Mouse (Mus musculus) spleen, adult 2 months (tissue): ENCODE results near the gene Gm20388.

Experiments
- CTCF ChIP-seq: fragments of 200-500 bp; IDR thresholded peaks from 2 replicates; pipeline ENCODE4 v1.5.1; 2011; ENCODE audit warnings: mild to moderate bottlenecking, inconsistent platforms; ENCODE audit not compliant: insufficient read depth, insufficient read length, insufficient replicate concordance; ENCODE audit errors: extremely low read depth
- POLR2A ChIP-seq: fragments of 200-500 bp; IDR thresholded peaks from 2 replicates; pipeline ENCODE4 v1.6.1; 2011; ENCODE audit warnings: low read depth, low read length, inconsistent platforms

- TF ChIP-seq CTCF, result no peak
- TF ChIP-seq POLR2A, result no peak
These were observed 956.7 kb downstream of the Gm20388 start for GRCm38 (mm10) chr8:120867386-120867785.
